Mouse (Mus musculus): ENCODE data around the gene Ccdc177.

DNA sequence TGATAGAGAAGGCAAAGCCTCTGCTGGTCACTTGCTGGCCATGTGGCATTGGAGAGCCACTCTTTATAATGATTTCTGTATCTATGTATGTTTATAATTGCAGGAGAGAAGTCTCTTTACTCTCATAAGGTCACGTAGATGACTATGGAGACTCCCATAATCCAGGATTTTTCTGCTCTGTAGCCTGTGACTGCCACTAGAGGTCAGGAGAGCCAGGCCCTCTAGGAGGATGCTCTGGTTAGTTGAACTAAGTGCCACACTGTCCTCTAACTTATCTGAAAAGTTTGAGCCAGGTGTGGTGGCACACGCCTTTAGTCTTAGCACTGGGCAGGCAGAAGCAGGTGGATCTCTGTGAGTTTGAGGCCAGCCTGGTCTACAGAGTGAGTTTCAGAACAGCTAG lies 31.7 kb downstream of the Ccdc177 start:
- TF ChIP-seq POLR2A (IDR thresholded peaks at IDR 0.05; ENCODE audit: low read depth, low read length) (no peak), CTCF (conservative IDR thresholded peaks at IDR 0.05 in 1 of 2, IDR thresholded peaks at IDR 0.05 in 1 of 2; ENCODE audit: low read depth in 2 of 2, low read length in 2 of 2) (peak in 1 of 2 experiments; percentile 54; a peak in 2 of 4 replicates), MAX (IDR thresholded peaks at IDR 0.05; ENCODE audit: low read length) (no peak), GABPA (IDR thresholded peaks at IDR 0.05; ENCODE audit: insufficient replicate concordance, low read depth, low read length) (no peak), TBP (conservative IDR thresholded peaks at IDR 0.05; ENCODE audit: low read depth, low read length) (no peak), JUND (conservative IDR thresholded peaks at IDR 0.05; ENCODE audit: low read depth, low read length) (no peak), POLR2AphosphoS2 (IDR thresholded peaks at IDR 0.05; ENCODE audit: low read depth, low read length) (no peak), TCF12 (IDR thresholded peaks at IDR 0.05; ENCODE audit: low read depth, low read length) (no peak), ZC3H11A (IDR thresholded peaks at IDR 0.05; ENCODE audit: low read depth, low read length) (no peak), MAFK (IDR thresholded peaks at IDR 0.05; ENCODE audit: insufficient replicate concordance, low read length) (no peak)

Measured in CH12.LX (cell line).